Mouse (Mus musculus): ENCODE measurements around the gene Fbxo6. TPM values are rescaled to one million over a fixed set of nuclear protein-coding genes. Genes with fewer than 3 reads are reported as not detected.
"Not testable (repeated sequence)": the region's sequence is repeated elsewhere in the genome, so short reads cannot be mapped to it uniquely, and the experiment has no call there.

Fbxo6 gene
- total RNA-seq (2015), result 19.6 and 20.1 TPM in 2 replicates
- total RNA-seq (2017), result 9.1 and 11.5 TPM in 2 replicates

- peak; percentile 90 for ATAC-seq (replicated peaks; ENCODE audit: poor library complexity)
Measured at GRCm38 (mm10) chr4:148151267-148152168, at the start of gene Fbxo6. Fbxo6 (minus strand) TSS chr4:148152140.

GRCm38 (mm10) chr4:148198721-148199120 lies 46.8 kb upstream of the Fbxo6 start:
- no peak for ATAC-seq (replicated peaks; ENCODE audit: poor library complexity)

GRCm38 (mm10) chr4:148194400-148194799 lies 42.5 kb upstream of the Fbxo6 start:
- no peak for ATAC-seq (replicated peaks; ENCODE audit: poor library complexity)

- ATAC-seq (replicated peaks; ENCODE audit: poor library complexity), result no peak
Measured at GRCm38 (mm10) chr4:148192707-148193245, 40.8 kb upstream of the Fbxo6 start.

- ATAC-seq (replicated peaks; ENCODE audit: poor library complexity), result not testable (repeated sequence)
Measured at GRCm38 (mm10) chr4:148188767-148189166, 36.8 kb upstream of the Fbxo6 start.

- 0 out of 2 replicates have a peak, but pooled peaks have one; percentile 31 for ATAC-seq (replicated peaks; ENCODE audit: poor library complexity)
Measured at GRCm38 (mm10) chr4:148185819-148186218, 33.9 kb upstream of the Fbxo6 start.

GRCm38 (mm10) chr4:148184564-148184963 lies 32.6 kb upstream of the Fbxo6 start:
- ATAC-seq (replicated peaks; ENCODE audit: poor library complexity), result no peak

- ATAC-seq (replicated peaks; ENCODE audit: poor library complexity), result no peak
Measured at GRCm38 (mm10) chr4:148182363-148182762, 30.4 kb upstream of the Fbxo6 start.

GRCm38 (mm10) chr4:148181483-148181882 lies 29.5 kb upstream of the Fbxo6 start:
- no peak for ATAC-seq (replicated peaks; ENCODE audit: poor library complexity)

GRCm38 (mm10) chr4:148177716-148178115 lies 25.8 kb upstream of the Fbxo6 start:
- no peak for ATAC-seq (replicated peaks; ENCODE audit: poor library complexity)

- ATAC-seq (replicated peaks; ENCODE audit: poor library complexity), result peak; percentile 42; the same call in 1 of the 2 replicates
Measured at GRCm38 (mm10) chr4:148176603-148177002, 24.7 kb upstream of the Fbxo6 start.

GRCm38 (mm10) chr4:148174495-148174862 lies 22.5 kb upstream of the Fbxo6 start:
- no peak for ATAC-seq (replicated peaks; ENCODE audit: poor library complexity)

- no peak for ATAC-seq (replicated peaks; ENCODE audit: poor library complexity)
Measured at GRCm38 (mm10) chr4:148173811-148174494, 22.0 kb upstream of the Fbxo6 start.

- ATAC-seq (replicated peaks; ENCODE audit: poor library complexity), result no peak
Measured at GRCm38 (mm10) chr4:148171261-148171660, 19.3 kb upstream of the Fbxo6 start.

- ATAC-seq (replicated peaks; ENCODE audit: poor library complexity), result peak; percentile 43
Measured at GRCm38 (mm10) chr4:148170842-148171241, 18.9 kb upstream of the Fbxo6 start.

- 0 out of 2 replicates have a peak, but pooled peaks have one; percentile 3 for ATAC-seq (replicated peaks; ENCODE audit: poor library complexity)
Measured at GRCm38 (mm10) chr4:148169586-148169985, 17.6 kb upstream of the Fbxo6 start.

- peak; percentile 62 for ATAC-seq (replicated peaks; ENCODE audit: poor library complexity)
Measured at GRCm38 (mm10) chr4:148168287-148168686, 16.3 kb upstream of the Fbxo6 start.

GRCm38 (mm10) chr4:148166986-148167385 lies 15.0 kb upstream of the Fbxo6 start:
- 0 out of 2 replicates have a peak, but pooled peaks have one; percentile 21 for ATAC-seq (replicated peaks; ENCODE audit: poor library complexity)

GRCm38 (mm10) chr4:148166431-148166830 lies 14.5 kb upstream of the Fbxo6 start:
- no peak for ATAC-seq (replicated peaks; ENCODE audit: poor library complexity)

- ATAC-seq (replicated peaks; ENCODE audit: poor library complexity), result no peak
Measured at GRCm38 (mm10) chr4:148165551-148165950, 13.6 kb upstream of the Fbxo6 start.

- ATAC-seq (replicated peaks; ENCODE audit: poor library complexity), result no peak
Measured at GRCm38 (mm10) chr4:148164461-148164860, 12.5 kb upstream of the Fbxo6 start.

Data from megakaryocyte progenitor cell, adult 5-6 weeks (primary cell).